Mouse (Mus musculus) bone marrow macrophage, adult 2 months (primary cell): ENCODE results near the gene S100pbp.

Experiments used
- CTCF ChIP-seq: IDR thresholded peaks from 2 replicates; pipeline ENCODE4 v1.5.1; 2012; ENCODE audit warnings: low read depth, mild to moderate bottlenecking, low read length, moderate library complexity
- POLR2A ChIP-seq: IDR thresholded peaks from 2 replicates; pipeline ENCODE4 v1.6.1; 2012; ENCODE audit warnings: mild to moderate bottlenecking, low read depth, low read length, borderline replicate concordance

- TF ChIP-seq POLR2A (no peak), CTCF (no peak)
Measured at GRCm38 (mm10) chr4:129106073-129106472, 83.5 kb downstream of the S100pbp start.
